Mouse (Mus musculus): ENCODE measurements around the gene Set. TPM values are rescaled to one million over a fixed set of nuclear protein-coding genes. Genes with fewer than 3 reads are reported as not detected.

Gene Set
- total RNA-seq, 2 experiments from 2014 or later: 93.9 to 97.0 TPM

DNA sequence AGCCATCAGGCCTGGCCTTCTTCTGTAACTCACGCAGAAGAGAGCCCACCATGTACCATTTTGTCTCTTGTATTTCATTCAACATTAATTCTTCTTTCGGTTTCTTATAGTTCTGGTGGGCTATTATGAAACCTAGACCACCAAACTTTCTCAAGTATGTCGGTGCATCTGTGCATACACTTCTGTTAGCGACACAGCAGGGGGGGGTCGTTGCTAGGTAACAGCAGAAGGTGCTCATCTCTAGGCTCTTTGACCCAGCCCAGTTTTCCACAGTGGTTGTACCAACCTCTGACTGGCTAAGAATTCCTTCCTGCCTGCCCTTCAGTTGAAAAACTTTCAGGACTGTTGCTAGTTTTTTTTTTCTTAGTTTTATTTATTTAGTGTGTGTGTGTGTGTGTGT lies 1.2 kb downstream of the Set start:
- intact Hi-C loops (cut with DNase I): no loop called here
- DNase-seq: no peak

DNA sequence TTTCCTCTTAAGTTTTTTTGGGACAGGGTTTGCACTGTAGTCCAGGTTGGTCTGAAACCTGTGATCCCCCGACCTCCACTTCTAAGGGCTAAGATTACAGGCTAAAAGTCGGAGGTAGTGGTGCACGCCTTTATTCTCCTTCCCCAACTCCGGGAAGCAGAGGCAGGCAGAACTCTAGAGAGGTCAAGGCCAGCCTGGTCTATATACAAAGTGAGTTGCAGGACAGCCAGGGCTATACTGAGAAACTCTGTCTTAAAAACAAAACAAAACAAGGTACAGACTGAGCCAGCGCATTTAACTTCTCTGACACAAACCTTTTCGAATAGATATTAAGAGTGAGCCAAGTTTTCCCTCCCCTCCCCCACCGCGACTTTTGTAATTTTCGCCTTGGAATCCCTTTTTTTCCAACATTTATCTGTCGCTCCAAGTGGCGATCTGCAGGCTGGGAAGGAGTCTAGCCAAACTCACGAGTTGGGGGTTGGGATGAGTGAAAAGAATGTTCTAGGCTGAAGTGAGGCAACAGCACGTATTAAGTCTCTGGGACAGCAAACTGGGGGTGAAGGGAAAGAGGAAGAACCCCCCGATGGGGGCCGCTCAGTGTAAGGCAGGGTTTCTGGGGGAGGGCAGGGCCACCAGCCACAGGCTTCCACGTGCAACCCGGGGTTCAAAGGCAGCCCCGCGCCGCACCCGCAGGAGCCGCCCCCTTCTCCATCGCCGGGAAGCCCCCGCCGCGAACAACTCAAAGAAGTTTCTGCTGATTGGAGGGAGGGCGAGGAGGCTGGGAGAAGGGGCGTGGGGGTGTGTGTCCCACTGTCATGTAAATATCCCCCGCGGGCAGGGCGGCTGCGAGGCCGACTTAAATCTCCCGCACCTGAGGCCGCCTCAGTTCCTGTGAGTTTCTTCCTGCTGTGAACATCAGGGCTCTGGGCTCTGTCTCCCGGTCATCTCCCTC lies 4.3 kb downstream of the Set start:
- intact Hi-C loops (cut with DNase I): no loop called here
- DNase-seq: peak; percentile 39 to 43

DNA sequence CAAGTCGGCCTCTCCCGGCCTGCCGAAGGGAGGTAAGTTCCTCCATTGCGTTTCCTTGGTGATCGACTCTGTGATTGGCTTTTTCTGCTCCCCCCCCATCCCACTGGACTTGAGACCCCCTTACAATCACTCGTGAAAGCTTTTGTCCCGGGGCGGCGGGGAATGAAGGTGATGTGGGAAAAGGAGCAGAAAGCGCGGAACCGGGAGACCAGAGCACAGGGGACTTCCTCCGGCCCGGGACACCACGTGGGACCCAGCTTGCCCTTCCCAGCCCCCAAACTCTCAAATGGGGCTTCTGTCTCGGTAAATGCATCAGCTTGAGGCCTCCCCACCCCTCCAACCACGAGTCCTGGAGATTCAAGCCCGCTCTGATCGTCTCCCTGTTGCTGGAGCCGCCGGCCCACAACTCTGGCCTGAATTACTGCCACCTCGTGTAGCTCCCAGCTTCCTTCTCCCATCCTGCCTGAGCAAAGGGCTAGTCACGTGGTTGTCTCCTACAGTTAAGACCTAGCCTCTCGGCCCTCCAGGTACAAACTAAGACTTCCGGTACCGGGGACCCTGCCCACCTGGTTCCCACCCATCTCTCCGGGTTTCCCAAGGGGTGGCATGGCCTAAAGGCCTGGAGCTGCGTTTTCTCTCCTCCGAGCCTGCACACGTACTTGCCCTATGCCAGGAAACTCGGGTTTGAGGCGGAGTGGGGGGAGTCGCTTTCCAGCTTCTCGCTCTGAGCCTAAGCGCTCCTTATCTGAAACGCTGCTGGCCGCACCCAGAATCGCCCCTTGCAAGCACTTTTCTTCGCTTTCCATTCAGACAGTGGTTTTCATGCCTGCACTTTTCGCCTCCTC lies 5.3 kb downstream of the Set start:
- DNase-seq: peak; percentile 49 to 61
- intact Hi-C loops (cut with DNase I): no loop called here

DNA sequence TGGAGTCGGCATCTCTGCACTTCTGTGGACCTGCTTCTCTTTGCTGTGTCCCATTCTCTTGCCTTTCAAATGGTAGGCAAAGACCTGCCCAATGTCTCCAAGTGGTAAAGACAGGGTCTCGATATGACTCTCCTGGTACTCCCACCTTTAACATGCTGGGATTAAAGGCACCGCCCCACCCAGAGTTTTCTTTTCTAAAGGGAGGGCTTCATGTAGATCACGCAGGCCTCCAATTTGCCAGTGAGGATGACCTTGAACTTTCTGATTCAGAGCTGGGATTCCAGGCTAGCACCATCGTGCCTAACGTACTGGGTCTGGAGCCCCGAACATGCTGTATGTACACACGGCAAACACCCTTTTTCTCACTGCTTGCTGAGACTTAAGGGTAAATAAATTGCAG lies 6.1 kb downstream of the Set start:
- DNase-seq: no peak
- intact Hi-C loops (cut with DNase I): no loop called here

DNA sequence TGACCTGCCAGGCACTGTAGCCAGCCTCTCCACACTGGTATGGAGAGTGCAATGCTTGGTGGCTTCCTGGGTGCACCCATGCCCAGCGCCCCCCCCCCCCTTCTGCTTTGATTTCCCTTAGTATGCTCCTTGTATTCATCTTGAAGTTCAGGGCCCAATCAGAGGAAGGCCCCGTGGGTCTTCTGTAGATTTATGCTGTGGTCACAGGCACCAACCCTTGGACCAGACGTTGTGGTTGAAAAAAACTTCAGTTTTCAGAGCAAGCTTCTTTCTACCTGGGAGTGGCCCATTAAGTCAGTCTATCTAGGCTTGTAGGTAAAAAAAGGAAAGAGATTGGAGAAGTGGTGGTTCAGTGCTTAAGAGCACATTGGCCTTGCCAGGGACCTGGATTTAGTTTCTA lies 6.6 kb downstream of the Set start:
- intact Hi-C loops (cut with DNase I): no loop called here
- DNase-seq: no peak

DNA sequence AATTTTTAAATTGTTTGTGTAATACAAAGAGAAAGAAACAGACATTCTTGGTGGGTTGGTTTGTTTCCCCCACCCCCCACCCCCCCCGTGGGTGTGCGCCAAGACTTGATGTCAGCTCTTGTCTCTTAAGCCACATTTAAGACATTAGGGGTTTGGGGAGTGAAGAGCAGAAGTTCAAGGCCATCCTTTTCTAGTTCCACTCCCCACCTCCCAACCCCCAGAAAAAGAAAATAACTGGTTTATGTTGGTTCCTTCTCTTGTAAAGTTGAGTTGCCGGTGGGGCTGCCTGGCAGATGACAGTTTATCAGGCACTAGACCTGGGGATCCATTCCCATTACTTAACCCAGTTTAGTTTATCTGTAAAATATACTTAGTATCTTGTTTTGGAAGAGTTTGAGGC lies 7.1 kb downstream of the Set start:
- no peak for DNase-seq

DNA sequence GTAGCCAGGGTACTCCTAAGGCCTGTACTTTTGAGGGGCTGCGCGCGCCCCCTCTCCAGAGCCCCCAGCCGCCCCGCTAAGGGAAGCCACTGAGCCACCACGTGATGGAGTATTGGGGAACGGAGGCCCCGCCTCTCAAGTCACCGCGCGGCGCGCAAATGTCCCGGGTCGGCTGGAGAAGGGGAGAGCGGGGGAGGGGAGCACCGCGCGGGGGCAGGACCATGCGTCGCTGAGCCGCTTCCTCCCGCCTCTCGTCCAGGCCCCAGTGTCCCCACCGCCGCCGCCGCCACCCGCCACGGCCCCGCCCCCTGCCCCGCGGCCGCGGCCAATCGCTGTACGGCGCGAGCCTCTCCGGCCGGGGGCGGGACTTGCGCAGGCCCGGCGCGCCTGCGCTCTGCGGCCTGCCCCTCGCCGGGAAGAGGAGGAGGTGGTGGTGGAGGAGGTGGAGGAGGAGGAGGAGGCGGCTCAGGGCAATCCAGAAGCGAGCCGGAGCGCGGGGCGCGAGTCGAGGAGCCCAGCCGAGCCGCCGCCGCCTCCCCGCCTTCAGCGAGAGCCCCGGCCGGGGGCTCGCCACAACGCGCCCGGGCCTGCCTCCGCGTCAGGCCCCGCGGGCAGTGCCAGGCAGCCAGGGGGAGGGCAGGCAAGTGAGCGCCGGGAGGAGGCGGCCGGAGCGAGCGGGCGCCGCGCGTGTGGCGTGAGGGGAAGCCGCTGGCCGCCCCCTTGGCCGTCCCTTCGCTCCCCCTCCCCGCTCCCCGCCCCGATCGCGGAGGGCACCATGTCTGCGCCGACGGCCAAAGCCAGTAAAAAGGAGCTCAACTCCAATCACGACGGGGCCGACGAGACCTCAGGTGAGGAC lies 9.1 kb downstream of the Set start:
- intact Hi-C loops (cut with DNase I): no loop called here
- DNase-seq: peak; percentile 96 to 99

More for the DNA sequence above, 7.1 kb downstream of the Set start:
- intact Hi-C loops (cut with DNase I): no loop called here

DNA sequence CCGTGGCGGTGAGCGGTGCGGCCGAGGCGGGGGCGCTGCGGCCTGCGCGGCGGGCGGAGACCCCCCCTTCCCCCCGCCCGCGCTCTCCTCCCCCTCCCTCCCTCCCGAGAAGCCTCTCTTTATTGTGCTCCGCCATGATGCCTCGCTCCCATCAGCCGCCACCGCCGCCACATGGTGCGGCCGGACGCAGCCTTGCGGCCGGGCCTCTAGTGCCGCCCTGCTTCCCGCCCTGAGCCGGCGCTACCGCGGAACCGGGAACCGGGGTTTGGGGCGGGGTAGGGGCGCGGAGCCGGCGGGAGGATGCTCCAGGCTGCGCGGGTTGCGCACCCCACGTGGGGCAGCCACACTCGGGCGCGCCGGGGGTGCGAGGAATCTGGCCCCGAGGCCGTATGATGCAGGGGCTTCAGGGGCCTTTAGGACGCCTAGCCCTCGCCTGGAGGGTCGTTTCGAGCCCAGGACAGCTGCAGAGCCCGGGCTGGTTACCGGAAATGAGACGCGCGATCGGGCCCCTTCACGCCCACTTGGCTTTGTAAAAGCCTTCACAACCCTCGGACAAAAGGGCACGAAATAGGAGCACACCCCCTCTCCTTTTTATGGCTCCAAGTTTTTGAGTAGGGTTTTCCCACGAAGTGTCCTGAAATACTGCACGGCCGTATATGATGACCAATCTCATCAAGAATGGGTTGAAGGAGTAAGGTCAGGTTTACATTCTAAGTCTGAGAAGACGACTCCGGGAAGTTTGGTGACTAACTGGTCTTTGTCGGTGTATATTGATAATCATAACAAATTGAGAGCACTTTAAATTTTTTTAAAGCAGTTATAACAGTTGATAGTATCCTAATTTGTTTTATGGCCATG lies 10.1 kb downstream of the Set start:
- peak; percentile 43 to 54 for DNase-seq
- intact Hi-C loops (cut with DNase I): no loop called here

DNA sequence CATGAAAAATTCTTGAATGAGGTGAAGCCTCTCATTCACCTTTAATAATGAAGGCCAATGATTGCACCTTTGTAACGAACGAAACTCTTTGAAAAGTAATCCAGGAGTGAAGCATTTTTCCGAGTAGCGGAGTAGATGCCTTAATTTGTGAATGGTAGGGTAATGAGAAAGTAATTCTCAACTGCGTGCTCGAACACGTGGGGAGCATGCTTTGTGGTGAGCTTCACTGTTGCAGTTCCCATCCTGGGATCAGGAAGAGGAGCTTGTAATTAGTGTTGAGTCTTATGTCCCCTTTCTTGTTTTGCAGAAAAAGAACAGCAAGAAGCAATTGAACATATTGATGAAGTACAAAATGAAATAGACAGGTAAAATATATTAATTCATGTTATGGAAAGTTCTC lies 10.8 kb downstream of the Set start:
- intact Hi-C loops (cut with DNase I): no loop called here
- DNase-seq: no peak

DNA sequence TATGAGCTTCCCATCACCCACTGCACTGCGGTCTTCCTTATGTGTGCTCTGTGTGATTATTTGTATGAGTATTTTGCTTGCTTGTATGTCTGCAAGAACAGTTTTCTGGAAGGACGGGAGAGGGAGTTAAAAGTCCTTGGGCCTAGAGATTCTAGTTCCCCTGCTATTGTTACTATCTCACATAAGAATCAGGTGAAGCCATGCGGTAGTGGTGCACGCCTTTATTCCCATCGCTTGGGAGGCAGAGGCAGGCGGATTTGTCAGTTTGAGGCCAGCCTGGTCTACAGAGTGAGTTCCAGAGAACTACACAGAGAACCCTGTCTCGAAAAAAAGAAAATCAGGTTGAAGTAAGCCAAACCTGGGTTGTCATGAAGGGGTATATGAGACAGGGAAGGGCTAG lies 15.7 kb downstream of the Set start:
- intact Hi-C loops (cut with DNase I): no loop called here

DNA sequence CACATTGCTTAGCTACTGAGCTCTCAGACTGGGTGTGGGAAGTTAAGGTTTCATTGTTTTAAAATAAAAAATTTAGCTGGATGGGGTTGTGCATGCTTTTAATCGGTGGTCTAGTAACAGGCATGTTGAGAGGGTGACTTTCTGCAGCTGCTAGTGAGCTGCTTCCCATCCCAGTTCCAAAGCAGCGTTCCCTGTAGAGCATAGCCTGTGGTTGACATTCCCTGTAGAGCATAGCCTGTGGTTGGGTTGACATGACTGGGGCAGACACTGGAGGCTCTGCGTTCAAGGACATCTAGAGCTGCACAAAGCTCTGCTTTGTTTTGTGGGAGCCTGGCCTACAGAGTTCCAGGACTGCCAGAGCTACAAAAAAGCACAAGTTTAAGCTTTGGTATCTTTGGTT lies 16.1 kb downstream of the Set start:
- DNase-seq: no peak
- intact Hi-C loops (cut with DNase I): no loop called here

More for the DNA sequence above, 15.7 kb downstream of the Set start:
- no peak for DNase-seq

DNA sequence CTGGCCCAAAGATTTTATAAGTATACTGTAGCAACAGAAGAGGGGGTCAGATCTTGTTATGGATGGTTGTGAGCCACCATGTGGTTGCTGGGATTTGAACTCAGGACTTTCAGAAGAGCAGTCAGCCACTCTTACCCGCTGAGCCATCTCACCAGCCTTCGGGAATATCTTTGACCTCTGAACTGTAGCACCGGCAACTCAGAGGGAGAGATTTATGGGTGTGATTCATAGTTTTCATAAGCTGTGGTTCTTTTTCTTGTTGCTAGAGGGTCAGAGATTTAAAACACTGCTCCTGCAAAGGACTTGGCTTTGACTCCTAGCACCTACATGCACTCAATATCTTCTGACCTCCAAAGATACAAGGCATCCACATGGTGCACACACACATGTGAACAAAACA lies 18.4 kb downstream of the Set start:
- intact Hi-C loops (cut with DNase I): no loop called here
- no peak for DNase-seq

DNA sequence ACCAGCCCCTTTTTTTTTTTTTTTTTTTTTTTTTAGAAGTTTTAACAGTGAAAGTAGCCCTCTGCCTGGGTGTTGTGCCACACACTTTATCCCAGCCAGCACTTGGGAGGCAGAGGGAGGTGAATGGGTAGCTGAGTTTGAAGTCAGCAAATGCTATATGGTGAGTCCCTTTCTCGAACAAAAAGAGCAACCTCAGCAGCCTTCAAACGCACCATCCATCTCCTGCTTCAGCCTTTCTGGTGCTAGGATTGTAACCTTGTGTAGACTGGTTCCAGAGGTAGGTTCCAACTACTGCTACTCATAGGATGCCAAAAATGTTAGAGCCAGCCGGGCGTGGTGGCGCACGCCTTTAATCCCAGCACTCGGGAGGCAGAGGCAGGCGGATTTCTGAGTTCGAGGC lies 19.3 kb downstream of the Set start:
- DNase-seq: no peak
- intact Hi-C loops (cut with DNase I): no loop called here

DNA sequence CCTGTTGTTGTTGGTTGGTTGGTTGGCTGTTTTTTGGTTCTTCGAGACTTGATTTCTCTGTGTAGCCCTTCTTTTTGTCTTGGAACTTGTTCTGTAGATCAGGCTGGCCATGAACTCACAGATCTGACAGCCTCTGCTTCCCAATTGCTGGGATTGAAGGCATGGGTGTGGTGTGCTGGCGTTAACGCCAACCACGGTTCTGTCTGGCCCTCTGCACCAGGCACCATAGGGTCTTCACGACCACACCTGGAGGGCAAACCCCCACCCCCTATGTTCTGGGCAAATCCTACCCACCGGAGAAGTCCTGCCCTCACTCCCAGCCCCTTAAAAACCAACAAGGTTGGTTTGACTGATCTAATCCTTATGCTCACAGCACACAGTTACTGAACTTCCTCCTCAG lies 19.8 kb downstream of the Set start:
- intact Hi-C loops (cut with DNase I): no loop called here

DNA sequence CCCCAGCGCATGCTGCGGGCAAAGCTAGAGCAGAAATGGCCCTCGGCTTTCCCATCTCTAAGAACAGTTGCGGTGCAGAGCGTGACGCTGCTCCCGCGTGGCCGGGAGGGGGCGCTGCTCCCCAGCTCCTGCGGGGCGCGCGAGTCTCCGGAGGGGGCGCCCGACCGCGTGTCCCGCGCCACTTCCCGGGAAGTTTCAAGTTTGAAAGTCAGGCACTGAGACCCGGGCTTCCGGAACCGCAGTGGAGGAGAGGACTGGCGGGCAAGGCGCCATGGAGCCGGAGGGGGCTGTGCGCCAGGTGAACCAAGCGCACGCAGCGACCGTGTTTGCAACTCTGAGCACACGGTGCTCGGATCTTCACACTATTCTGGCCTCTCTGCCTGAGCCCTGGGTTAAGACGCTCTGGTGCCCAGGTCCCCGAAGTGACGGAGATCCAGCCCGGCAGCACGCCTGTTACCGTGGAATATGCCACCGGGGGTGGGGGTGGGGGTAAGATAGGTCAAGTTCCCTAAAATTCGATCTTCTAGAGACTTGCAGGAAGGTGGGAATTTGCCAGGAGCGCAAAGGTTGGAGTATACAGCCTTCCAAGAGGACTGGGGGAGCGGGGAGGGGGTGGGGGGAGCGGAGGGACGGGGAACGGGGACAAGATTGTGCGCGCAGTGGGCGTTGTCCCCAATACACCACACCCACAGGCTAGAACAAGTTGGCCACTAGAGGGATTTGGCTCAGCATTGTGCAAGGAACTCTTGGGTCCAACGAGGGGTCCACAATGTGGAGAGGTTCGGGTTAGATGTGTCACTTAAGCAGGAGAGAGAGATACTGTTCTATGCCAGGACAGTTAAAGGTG lies 20.5 kb downstream of the Set start, which contains the start of gene Pkn3:
Pkn3 (plus strand) TSS at position 183 of the 847 bp plus-strand sequence.
- intact Hi-C loops (cut with DNase I): loop anchor here (1.0 kb wide), 2 partner anchors 15 to 19 kb away; no protein-coding TSS in a partner anchor
- DNase-seq: peak; percentile 92 to 95

More for the DNA sequence above, 19.8 kb downstream of the Set start:
- no peak for DNase-seq

DNA sequence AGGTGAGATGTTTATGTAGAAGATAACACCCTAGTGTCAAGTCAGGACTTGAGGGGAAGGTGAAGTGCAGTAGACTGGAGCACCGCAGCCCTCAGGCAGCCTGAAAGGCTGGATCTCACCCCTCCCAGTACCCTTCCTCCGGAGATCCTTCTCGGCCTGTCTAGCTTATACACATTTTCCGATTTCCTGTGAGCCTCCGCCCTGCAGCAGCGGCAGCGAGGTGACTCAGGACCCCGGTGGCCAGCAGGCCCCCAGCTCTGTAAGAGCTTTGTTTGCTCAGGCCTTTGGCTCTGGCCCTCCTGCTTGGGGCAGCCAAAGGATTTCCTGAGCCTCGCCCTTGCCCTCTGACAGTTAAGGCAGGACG lies 21.2 kb downstream of the Set start:
- DNase-seq: peak; percentile 35 to 58
- intact Hi-C loops (cut with DNase I): loop anchor here (1.0 kb wide), 2 partner anchors 14 to 18 kb away; no protein-coding TSS in a partner anchor

DNA sequence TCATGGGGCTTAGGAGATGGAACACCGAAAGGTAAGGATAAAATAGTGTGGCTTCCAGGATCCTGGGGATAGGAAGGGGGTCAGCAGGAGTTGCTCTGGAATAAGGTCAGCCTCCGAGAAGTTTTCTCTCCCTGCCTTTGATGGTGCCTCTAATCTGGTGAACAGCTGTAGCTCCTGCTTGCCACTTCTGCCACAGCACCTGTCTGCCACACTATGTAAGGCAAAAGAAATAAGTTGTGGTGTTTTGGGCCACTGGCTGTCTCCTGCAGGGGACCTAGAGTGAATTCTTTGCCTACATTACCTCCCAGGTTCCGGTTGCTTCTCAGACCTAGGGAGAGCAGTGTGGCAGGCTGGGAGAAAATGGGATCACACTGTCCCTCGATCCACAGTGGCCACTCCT lies 21.6 kb downstream of the Set start:
- no peak for DNase-seq
- intact Hi-C loops (cut with DNase I): loop anchor here (1.0 kb wide), 2 partner anchors 14 to 18 kb away; no protein-coding TSS in a partner anchor

DNA sequence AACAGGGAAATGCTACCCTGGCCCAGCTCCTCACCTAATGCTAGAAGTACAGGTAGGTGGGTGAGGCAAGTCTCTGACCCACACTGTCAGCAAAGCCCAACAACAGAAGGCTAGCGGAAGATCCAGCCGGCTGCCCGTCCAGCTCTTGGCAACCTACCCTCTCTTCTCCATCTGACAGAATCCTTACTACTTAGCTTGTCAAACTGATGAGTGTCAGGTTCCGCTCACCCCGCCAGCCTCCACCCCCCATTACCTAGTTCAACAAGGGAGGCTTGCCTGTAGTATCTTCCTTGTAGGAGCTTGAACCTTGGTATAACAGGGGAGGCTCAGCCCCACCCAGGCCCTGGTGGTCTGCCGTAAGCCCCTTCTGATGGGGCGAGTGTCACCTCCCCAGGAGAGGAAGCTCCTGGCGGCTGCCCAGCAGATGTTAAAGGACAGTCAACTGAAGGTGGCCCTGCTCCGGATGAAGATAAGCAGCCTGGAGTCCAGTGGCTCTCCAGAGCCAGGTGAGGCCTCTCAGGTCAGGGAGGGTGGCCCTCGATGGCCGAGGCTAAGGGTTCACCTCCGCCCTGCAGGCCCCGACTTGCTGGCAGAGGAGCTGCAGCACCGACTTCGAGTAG lies 23.1 kb downstream of the Set start:
- DNase-seq: no peak
- intact Hi-C loops (cut with DNase I): no loop called here
